Mouse (Mus musculus): ENCODE measurements around the gene Dctd. TPM values are rescaled to one million over a fixed set of nuclear protein-coding genes. Genes with fewer than 3 reads are reported as not detected.
A peak's percentile ranks its signal among the peaks of the same experiment; 100 is the strongest.

Gene Dctd
- polyA plus RNA-seq, 1 experiment from 2014 or later = 46.3 TPM

DNA sequence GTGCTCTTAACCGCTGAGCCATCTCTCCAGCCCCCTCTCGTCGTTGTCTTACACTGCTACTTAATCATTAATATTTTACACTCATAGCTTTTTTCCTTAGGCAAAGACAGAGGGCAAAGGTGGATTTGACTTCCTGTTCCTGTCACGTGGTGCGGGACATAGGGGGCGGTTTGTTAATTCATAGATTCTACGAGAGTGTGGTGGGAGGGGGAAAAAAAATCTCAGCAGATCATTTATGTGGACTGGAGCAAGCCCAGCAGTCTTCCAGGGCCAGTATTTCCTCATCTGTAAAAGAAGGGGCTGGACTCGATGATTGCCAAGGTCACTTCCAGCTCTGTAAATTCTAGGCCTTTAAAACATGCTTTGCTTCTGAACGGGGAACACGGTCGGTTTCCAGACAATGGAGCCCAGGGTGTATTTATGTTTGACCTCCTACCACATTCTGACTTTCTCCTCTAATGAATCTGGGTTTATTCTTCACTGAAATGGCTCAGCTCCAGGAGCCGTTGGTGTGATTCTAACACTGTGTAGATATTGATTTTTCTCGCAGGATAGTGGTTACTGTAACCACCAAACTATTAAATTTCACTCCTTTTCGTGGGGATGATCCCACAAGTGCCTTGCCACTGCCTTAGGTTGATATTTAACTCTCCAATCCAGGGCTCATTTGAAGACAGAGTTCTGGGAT is 1.4 kb downstream of the Dctd start:
- Histone ChIP-seq H3K9me3 (ENCODE audit: control insufficient read depth, low read length) (peaks cover 7% of the 10 kb centered on the region), H3K36me3 (ENCODE audit: control insufficient read depth, insufficient read depth, low read length) (no peaks in the 10 kb centered on the region), H3K4me2 (replicated peaks; ENCODE audit: low read depth, low read length) (no peak overlapping the region), H3K27ac (ENCODE audit: low read depth, low read length) (no peak overlapping the region), H3K4me3 (ENCODE audit: low read length) (no peak overlapping the region), H3K4me1 (ENCODE audit: control insufficient read depth, insufficient read depth, low read length) (peaks cover 3% of the 10 kb centered on the region; the same call in 1 of the 2 replicates), H3K9ac (ENCODE audit: low read depth, low read length) (no peak overlapping the region), H3K27me3 (ENCODE audit: control insufficient read depth, insufficient read depth, low read length) (no peaks in the 10 kb centered on the region)
- WGBS = 38% methylated on average over 14 of the region's 14 CpGs
- ATAC-seq (ENCODE audit: low FRiP score, low TSS enrichment) = no peak

DNA sequence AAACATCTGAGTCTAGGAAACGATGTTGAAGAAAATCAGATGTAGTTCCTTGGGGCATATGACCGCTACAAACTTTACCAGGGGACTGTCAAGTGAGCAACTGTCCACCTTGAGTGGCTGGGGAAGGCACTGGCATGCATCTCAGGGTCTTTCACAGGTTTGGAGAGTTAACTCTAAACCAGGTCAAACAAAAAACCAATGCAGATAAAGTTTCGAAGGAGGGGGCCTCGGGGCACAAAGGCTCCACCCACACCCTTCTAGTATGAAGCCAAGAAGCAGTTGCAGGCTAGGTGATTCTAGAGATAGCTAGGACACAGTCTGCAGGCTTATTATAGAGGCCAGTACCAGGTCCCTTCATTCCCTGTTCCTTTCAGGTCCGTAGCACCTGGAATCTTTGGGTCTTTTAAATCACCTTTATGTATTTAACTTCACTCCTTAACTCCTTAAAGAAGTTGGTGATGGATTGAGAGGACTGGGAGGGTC is 10.5 kb downstream of the Dctd start:
- peaks cover 9% of the 10 kb centered on the region; the same call in 1 of the 2 replicates for H3K4me1 ChIP-seq (ENCODE audit: control insufficient read depth, insufficient read depth, low read length)
- 14% methylated on average over 5 of the region's 5 CpGs for WGBS
- ATAC-seq (ENCODE audit: low FRiP score, low TSS enrichment) = peak; percentile 72

DNA sequence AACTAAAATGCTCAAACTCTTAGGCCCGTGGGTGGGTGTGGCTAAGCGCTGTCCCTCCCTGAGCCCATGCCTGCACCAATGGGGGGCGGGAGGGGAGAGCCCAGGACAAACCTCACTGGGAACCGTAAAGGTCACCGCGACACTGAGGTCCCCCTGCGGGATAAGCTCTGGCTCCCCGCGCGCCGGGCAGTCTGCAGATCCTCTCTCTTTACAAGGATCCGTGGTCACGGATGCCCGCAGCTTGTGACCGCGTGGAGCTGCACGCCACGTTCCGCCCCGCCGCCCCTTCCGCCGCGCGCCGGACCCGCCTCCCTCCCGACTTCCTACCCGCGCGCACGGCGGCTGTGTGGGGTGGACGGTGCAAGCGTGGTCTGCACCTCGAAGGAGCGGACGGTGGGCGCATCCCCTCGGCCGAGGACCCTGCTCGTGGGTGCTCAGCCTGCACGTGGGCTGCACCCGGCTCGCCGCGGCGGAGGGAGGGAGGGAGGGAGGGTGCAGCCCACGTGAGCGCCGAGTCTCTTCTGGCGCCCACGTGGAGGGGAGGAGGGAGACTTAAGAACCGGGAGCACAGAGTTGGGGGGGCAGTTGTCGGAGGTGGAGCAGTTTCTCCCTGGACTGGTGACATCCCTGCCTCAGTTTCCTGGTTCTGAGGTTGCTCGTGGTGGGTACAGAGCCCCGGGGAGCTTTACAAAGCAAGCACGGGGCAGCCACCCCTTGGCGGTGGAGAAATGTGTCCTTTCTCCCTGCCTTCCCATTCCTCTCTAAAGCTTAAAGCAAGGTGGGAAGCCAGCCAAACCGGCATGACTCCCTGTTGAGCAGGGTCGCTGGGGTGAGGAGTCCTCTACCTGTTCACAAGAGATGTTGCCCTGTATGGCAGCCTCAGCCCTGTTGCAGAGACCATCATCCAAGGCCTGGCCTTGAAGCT is 11.2 kb downstream of the Dctd start:
- Histone ChIP-seq H3K27me3 (ENCODE audit: control insufficient read depth, insufficient read depth, low read length) (no peaks in the 10 kb centered on the region), H3K4me1 (ENCODE audit: control insufficient read depth, insufficient read depth, low read length) (peaks cover 9% of the 10 kb centered on the region; the same call in 1 of the 2 replicates), H3K9me3 (ENCODE audit: control insufficient read depth, low read length) (0 out of 2 replicates have a peak, but pooled peaks cover under 1% of the 10 kb centered on the region), H3K36me3 (ENCODE audit: control insufficient read depth, insufficient read depth, low read length) (peaks cover 8% of the 10 kb centered on the region), H3K9ac (ENCODE audit: low read depth, low read length) (peak overlapping the region; percentile 81), H3K4me2 (replicated peaks; ENCODE audit: low read depth, low read length) (peak overlapping the region; percentile 64), H3K27ac (ENCODE audit: low read depth, low read length) (peak overlapping the region; percentile 81), H3K4me3 (ENCODE audit: low read length) (peak overlapping the region; percentile 67)
- under 1% methylated on average over 42 of the region's 61 CpGs for WGBS
- ATAC-seq (ENCODE audit: low FRiP score, low TSS enrichment) = peak; percentile 96

More for the DNA sequence above, 10.5 kb downstream of the Dctd start:
- peak overlapping the region; percentile 81; the same call in 1 of the 2 replicates for H3K9ac ChIP-seq (ENCODE audit: low read depth, low read length)
- peaks cover 4% of the 10 kb centered on the region; the same call in 1 of the 2 replicates for H3K9me3 ChIP-seq (ENCODE audit: control insufficient read depth, low read length)
- H3K4me2 ChIP-seq (replicated peaks; ENCODE audit: low read depth, low read length) = peak overlapping the region; percentile 64
- peaks cover 7% of the 10 kb centered on the region for H3K36me3 ChIP-seq (ENCODE audit: control insufficient read depth, insufficient read depth, low read length)
- H3K27me3 ChIP-seq (ENCODE audit: control insufficient read depth, insufficient read depth, low read length) = no peaks in the 10 kb centered on the region
- peak overlapping the region; percentile 67 for H3K4me3 ChIP-seq (ENCODE audit: low read length)
- H3K27ac ChIP-seq (ENCODE audit: low read depth, low read length) = no peak overlapping the region; the same call in 1 of the 2 replicates

DNA sequence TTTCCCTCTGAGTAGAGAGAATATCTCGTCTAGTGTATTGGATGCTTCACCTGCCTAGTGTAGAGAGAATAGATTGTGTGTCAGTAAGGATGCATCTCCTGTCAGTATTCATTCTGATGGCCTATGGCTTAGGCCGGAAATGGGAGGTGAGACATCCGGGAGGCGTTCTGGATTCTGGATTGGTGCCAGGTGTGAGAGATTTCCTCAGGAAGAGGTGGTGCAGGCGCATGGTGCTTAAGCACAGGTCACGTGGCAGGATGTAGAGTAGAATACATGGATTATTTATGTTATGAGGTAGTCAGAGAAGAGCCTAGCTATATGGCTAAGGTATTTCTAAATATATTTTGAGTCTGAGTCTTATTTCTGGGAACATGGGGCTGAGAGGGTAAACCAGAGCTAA is 15.7 kb downstream of the Dctd start:
- Histone ChIP-seq H3K9ac (ENCODE audit: low read depth, low read length) (no peak overlapping the region), H3K9me3 (ENCODE audit: control insufficient read depth, low read length) (peaks cover 11% of the 10 kb centered on the region; the same call in 1 of the 2 replicates), H3K4me2 (replicated peaks; ENCODE audit: low read depth, low read length) (no peak overlapping the region), H3K4me1 (ENCODE audit: control insufficient read depth, insufficient read depth, low read length) (no peaks in the 10 kb centered on the region), H3K27me3 (ENCODE audit: control insufficient read depth, insufficient read depth, low read length) (no peaks in the 10 kb centered on the region), H3K36me3 (ENCODE audit: control insufficient read depth, insufficient read depth, low read length) (peaks cover 34% of the 10 kb centered on the region), H3K27ac (ENCODE audit: low read depth, low read length) (no peak overlapping the region), H3K4me3 (ENCODE audit: low read length) (no peak overlapping the region)
- 75% methylated on average over 6 of the region's 6 CpGs for WGBS
- ATAC-seq (ENCODE audit: low FRiP score, low TSS enrichment) = no peak

DNA sequence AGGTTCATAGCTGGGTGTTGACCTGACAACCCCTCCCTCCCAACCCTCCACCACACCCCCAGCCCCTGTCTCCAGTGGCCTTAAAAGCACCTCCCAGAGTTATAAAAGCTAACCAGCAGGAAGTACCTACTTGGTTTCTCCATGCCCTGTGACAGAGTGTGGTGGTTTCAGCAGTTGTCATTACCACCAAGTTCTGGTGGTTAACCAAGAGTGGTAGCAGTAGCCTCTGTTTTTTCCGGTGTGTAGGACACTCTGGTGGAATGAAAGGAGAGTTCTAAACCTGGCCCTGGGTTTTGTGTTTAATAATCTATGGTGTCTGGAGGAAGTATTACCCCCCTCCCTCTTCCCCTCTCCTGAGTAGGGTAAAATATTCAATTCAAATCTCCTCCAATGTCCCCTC is 24.1 kb downstream of the Dctd start:
- no peaks in the 10 kb centered on the region for H3K4me1 ChIP-seq (ENCODE audit: control insufficient read depth, insufficient read depth, low read length)
- no peak overlapping the region for H3K4me3 ChIP-seq (ENCODE audit: low read length)
- ATAC-seq (ENCODE audit: low FRiP score, low TSS enrichment) = no peak
- H3K27me3 ChIP-seq (ENCODE audit: control insufficient read depth, insufficient read depth, low read length) = no peaks in the 10 kb centered on the region
- no peak overlapping the region for H3K27ac ChIP-seq (ENCODE audit: low read depth, low read length)
- H3K4me2 ChIP-seq (replicated peaks; ENCODE audit: low read depth, low read length) = no peak overlapping the region
- WGBS = 94% methylated on average over 1 of the region's 1 CpGs
- H3K9me3 ChIP-seq (ENCODE audit: control insufficient read depth, low read length) = peaks cover 12% of the 10 kb centered on the region; the same call in 1 of the 2 replicates
- no peak overlapping the region for H3K9ac ChIP-seq (ENCODE audit: low read depth, low read length)
- H3K36me3 ChIP-seq (ENCODE audit: control insufficient read depth, insufficient read depth, low read length) = peaks cover 7% of the 10 kb centered on the region

DNA sequence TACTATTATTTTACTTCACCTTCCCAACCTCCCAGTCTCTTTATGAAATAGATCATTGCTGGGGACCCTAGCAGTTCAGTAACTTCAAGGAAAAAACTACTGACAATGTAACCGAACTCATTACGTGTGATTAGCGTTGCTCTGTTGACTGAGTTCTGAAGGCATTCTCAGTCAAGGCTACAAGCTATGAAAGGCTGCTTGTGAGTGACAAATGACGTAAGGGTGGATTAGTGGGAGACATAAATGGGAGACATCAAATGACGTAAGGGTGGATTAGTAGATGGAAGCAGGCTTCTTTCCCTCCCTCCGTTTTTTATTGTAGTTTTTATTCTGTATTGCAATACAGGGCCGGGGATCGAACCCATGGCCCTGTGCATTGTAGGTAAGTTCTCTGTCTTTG is 26.0 kb downstream of the Dctd start:
- no peaks in the 10 kb centered on the region for H3K9me3 ChIP-seq (ENCODE audit: control insufficient read depth, low read length)
- no peaks in the 10 kb centered on the region; the same call in 1 of the 2 replicates for H3K4me1 ChIP-seq (ENCODE audit: control insufficient read depth, insufficient read depth, low read length)
- no peak for ATAC-seq (ENCODE audit: low FRiP score, low TSS enrichment)
- peaks cover 11% of the 10 kb centered on the region; the same call in 1 of the 2 replicates for H3K36me3 ChIP-seq (ENCODE audit: control insufficient read depth, insufficient read depth, low read length)
- no peaks in the 10 kb centered on the region for H3K27me3 ChIP-seq (ENCODE audit: control insufficient read depth, insufficient read depth, low read length)
- no peak overlapping the region for H3K4me3 ChIP-seq (ENCODE audit: low read length)
- H3K4me2 ChIP-seq (replicated peaks; ENCODE audit: low read depth, low read length) = no peak overlapping the region
- no peak overlapping the region for H3K27ac ChIP-seq (ENCODE audit: low read depth, low read length)
- no peak overlapping the region for H3K9ac ChIP-seq (ENCODE audit: low read depth, low read length)
- 91% methylated on average over 8 of the region's 8 CpGs for WGBS

DNA sequence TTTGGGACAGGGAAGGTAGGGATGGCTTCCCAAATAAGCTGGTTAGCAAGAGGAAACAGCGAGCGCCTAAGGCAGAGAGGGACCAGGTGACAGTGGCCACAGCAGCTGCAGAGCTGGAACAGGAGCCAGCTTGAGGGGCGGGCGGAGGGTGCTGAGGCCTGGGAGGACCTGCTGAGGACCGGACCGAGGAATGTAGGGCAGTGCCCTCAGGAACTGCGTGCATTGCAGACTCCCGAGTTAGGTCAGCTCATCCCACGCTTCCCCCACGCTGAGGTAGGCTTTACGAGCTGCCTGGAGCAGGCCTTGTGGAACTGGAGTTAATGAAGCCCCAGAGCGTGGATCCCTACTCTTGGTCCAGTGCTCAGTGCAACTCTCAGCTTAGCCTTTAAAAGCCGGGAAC is 28.1 kb downstream of the Dctd start:
- H3K4me1 ChIP-seq (ENCODE audit: control insufficient read depth, insufficient read depth, low read length) = peaks cover 4% of the 10 kb centered on the region; the same call in 1 of the 2 replicates
- H3K27ac ChIP-seq (ENCODE audit: low read depth, low read length) = no peak overlapping the region
- no peaks in the 10 kb centered on the region for H3K9me3 ChIP-seq (ENCODE audit: control insufficient read depth, low read length)
- H3K27me3 ChIP-seq (ENCODE audit: control insufficient read depth, insufficient read depth, low read length) = no peaks in the 10 kb centered on the region
- no peak overlapping the region for H3K4me3 ChIP-seq (ENCODE audit: low read length)
- H3K36me3 ChIP-seq (ENCODE audit: control insufficient read depth, insufficient read depth, low read length) = peaks cover 11% of the 10 kb centered on the region; the same call in 1 of the 2 replicates
- H3K4me2 ChIP-seq (replicated peaks; ENCODE audit: low read depth, low read length) = no peak overlapping the region
- no peak overlapping the region for H3K9ac ChIP-seq (ENCODE audit: low read depth, low read length)
- peak; percentile 76 for ATAC-seq (ENCODE audit: low FRiP score, low TSS enrichment)
- 51% methylated on average over 13 of the region's 13 CpGs for WGBS

DNA sequence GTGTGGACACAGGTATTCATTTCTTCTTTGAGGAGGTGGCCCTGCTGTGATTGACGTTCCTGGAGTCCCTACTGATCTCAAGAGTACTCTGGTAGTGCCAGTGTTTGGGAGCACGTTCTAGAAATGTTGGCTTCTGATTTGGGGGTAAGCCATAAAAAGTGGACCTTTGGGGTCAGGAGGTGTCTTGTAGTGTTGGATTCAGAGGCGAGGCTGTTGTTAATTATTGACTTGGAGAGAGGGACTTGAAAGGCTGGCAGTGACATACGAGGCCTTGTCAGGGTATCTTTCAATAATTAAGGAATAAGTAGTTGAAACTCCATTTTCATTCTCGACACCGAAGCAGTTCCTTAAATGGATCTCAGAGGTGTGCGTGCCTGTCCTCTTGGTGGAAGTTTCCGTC is 31.4 kb downstream of the Dctd start:
- 61% methylated on average over 8 of the region's 8 CpGs for WGBS
- no peak overlapping the region for H3K4me2 ChIP-seq (replicated peaks; ENCODE audit: low read depth, low read length)
- ATAC-seq (ENCODE audit: low FRiP score, low TSS enrichment) = no peak
- peaks cover 9% of the 10 kb centered on the region; the same call in 1 of the 2 replicates for H3K36me3 ChIP-seq (ENCODE audit: control insufficient read depth, insufficient read depth, low read length)
- H3K9me3 ChIP-seq (ENCODE audit: control insufficient read depth, low read length) = no peaks in the 10 kb centered on the region
- H3K27me3 ChIP-seq (ENCODE audit: control insufficient read depth, insufficient read depth, low read length) = no peaks in the 10 kb centered on the region
- H3K27ac ChIP-seq (ENCODE audit: low read depth, low read length) = no peak overlapping the region
- no peak overlapping the region for H3K4me3 ChIP-seq (ENCODE audit: low read length)
- peaks cover 4% of the 10 kb centered on the region; the same call in 1 of the 2 replicates for H3K4me1 ChIP-seq (ENCODE audit: control insufficient read depth, insufficient read depth, low read length)
- no peak overlapping the region for H3K9ac ChIP-seq (ENCODE audit: low read depth, low read length)
